Mouse (Mus musculus) bone marrow, adult 2 months (tissue): ENCODE results near the gene Cacng7.

ENCODE experiments used
- CTCF ChIP-seq: fragments of 200-500 bp; IDR thresholded peaks from 2 replicates; pipeline ENCODE4 v1.5.1; 2011; ENCODE audit warnings: low read length, control low read depth; ENCODE audit not compliant: control insufficient read depth, insufficient read depth
- POLR2A ChIP-seq: fragments of 200-500 bp; IDR thresholded peaks from 2 replicates; pipeline ENCODE4 v1.6.1; 2011; ENCODE audit warnings: low read depth, mild to moderate bottlenecking, control low read depth, low read length, borderline replicate concordance; ENCODE audit not compliant: control insufficient read depth

GRCm38 (mm10) chr7:3412036-3412435 lies 79.3 kb downstream of the Cacng7 start:
- TF ChIP-seq POLR2A = no peak
- TF ChIP-seq CTCF = no peak
